Mouse (Mus musculus): ENCODE data around the gene Fndc3b. TPM values are rescaled to one million over a fixed set of nuclear protein-coding genes. Genes with fewer than 3 reads are reported as not detected.
A peak's percentile ranks its signal among the peaks of the same experiment; 100 is the strongest.

Gene Fndc3b
- polyA plus RNA-seq, 1 experiment from 2014 or later: 14.0 TPM

DNA sequence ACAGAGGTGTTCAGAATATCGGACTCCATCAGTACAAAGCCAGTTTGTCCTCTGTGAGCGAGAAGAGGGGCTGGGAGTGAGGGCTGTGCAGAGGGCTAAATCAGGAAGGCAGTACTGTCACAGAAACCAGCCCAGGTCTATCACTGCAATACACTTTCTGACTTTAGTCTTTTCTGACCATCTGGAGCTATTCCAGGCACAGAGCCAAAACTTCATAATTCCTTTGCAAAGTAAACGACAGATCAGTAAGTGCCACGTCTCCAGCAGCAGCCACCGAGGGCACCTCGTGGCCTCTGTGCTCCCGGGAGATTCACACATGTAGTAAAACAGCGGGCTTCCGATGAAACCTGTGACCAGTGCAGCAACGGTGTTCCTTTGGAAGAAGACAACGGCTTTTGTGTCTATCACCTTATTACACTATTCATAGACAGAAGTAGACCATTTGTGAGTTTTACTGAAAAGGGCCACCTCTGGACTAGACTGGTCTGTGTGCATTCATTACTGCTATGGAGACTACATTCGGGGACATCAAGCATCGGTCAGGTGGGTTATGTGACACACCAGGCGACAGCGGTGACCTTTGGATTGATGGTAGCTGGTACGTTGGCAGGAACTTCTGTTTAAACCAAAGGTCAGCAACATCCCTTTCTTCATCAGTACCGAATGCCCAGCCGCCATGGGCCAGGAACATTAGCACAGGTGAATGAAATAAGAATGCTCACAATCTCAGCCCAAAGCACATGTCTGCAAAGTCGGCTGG is 24.2 kb downstream of the Fndc3b start:
- Histone ChIP-seq H3K27me3 (replicated peaks; ENCODE audit: control insufficient read depth, insufficient read depth, low read length) (no peaks in the 10 kb centered on the region), H3K4me1 (ENCODE audit: control insufficient read depth, insufficient read depth, low read length) (peaks cover 40% of the 10 kb centered on the region), H3K36me3 (ENCODE audit: control insufficient read depth, insufficient read depth, low read length) (no peaks in the 10 kb centered on the region), H3K4me2 (ENCODE audit: low read depth, low read length) (no peak overlapping the region), H3K9me3 (ENCODE audit: control insufficient read depth, low read length) (no peaks in the 10 kb centered on the region), H3K27ac (ENCODE audit: low read length) (no peak overlapping the region), H3K9ac (ENCODE audit: low read depth, low read length) (no peak overlapping the region), H3K4me3 (ENCODE audit: low read length) (no peak overlapping the region)
- ATAC-seq: peak; percentile 26; the same call in 1 of the 2 replicates
- 60% methylated on average over 19 of the region's 19 CpGs for WGBS

DNA sequence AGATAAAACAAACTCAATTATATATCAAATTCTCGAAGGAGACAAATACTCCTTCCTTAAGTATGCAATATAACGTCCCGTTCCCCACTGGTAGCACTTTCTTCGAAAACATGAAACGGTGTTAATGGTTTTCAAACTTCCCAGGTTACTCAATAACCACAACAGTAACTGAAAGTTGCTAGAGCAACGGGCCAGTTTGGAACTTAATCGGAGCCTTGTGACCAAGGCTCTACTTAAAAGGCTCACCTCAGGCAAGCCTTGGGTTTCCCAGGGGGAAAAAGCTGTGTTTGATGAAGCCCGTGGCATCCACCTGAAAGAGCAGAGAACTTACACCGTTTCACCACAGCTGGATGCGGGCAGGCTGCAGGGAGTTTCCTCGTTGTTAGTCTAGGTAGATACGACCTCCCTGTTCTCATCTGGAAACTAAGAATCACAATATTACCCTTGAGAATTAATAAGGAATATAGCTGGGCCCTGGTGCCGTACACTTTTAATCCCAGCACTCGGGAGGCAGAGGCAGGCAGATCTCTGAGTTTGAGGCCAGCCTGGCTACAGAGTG is 25.4 kb downstream of the Fndc3b start:
- H3K9ac ChIP-seq (ENCODE audit: low read depth, low read length): no peak overlapping the region
- H3K4me2 ChIP-seq (ENCODE audit: low read depth, low read length): no peak overlapping the region
- H3K36me3 ChIP-seq (ENCODE audit: control insufficient read depth, insufficient read depth, low read length): no peaks in the 10 kb centered on the region
- no peaks in the 10 kb centered on the region for H3K9me3 ChIP-seq (ENCODE audit: control insufficient read depth, low read length)
- H3K4me1 ChIP-seq (ENCODE audit: control insufficient read depth, insufficient read depth, low read length): peaks cover 29% of the 10 kb centered on the region
- no peak overlapping the region for H3K27ac ChIP-seq (ENCODE audit: low read length)
- 76% methylated on average over 14 of the region's 14 CpGs for WGBS
- H3K27me3 ChIP-seq (replicated peaks; ENCODE audit: control insufficient read depth, insufficient read depth, low read length): no peaks in the 10 kb centered on the region
- ATAC-seq: no peak
- no peak overlapping the region for H3K4me3 ChIP-seq (ENCODE audit: low read length)

DNA sequence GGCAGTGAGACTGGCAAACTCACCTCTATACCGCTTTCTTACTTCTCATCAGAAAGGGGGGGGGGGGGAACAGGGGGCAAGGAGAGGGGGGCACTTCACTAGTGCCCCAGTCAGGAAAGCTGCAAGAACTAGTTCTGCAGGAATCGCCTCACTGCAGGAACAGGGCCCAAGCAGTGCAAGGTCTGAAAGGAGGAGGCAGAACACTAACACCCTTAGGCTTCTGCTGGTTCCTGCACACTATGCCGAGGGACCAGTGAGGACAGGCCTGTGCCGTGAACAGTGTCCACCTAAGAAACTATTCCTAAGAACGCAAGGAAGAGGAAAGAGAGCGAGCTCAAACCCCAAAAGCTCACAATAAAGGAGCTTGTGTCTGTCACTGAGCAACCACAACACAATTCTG is 26.0 kb downstream of the Fndc3b start:
- no peaks in the 10 kb centered on the region for H3K27me3 ChIP-seq (replicated peaks; ENCODE audit: control insufficient read depth, insufficient read depth, low read length)
- H3K9me3 ChIP-seq (ENCODE audit: control insufficient read depth, low read length): no peaks in the 10 kb centered on the region
- H3K4me1 ChIP-seq (ENCODE audit: control insufficient read depth, insufficient read depth, low read length): peaks cover 23% of the 10 kb centered on the region
- H3K4me2 ChIP-seq (ENCODE audit: low read depth, low read length): no peak overlapping the region
- H3K4me3 ChIP-seq (ENCODE audit: low read length): no peak overlapping the region
- no peak overlapping the region for H3K9ac ChIP-seq (ENCODE audit: low read depth, low read length)
- no peaks in the 10 kb centered on the region for H3K36me3 ChIP-seq (ENCODE audit: control insufficient read depth, insufficient read depth, low read length)
- H3K27ac ChIP-seq (ENCODE audit: low read length): no peak overlapping the region
- no peak for ATAC-seq
- WGBS: 76% methylated on average over 6 of the region's 6 CpGs

DNA sequence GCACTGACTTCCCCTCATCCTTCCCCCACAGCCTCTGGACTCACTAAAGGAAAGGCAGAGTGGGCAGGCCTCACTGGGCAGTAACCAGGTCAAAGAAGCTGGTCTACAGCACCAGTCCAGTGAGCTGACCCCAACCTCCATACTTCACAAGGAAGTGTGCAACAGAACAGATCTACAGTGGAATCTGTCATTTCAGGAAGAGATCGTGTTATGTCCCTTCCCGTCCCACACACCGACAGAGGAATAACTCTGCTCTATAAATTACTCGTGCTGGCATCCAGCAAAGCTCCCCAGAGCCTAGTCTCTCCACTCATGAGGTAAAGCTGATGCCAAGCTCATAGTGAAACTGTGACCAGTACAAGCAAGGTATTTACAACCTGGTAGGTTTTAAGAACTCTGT is 27.7 kb downstream of the Fndc3b start:
- H3K27me3 ChIP-seq (replicated peaks; ENCODE audit: control insufficient read depth, insufficient read depth, low read length): no peaks in the 10 kb centered on the region
- H3K27ac ChIP-seq (ENCODE audit: low read length): no peak overlapping the region
- peaks cover 11% of the 10 kb centered on the region for H3K4me1 ChIP-seq (ENCODE audit: control insufficient read depth, insufficient read depth, low read length)
- no peak overlapping the region for H3K4me2 ChIP-seq (ENCODE audit: low read depth, low read length)
- no peaks in the 10 kb centered on the region for H3K9me3 ChIP-seq (ENCODE audit: control insufficient read depth, low read length)
- ATAC-seq: no peak
- no peak overlapping the region for H3K9ac ChIP-seq (ENCODE audit: low read depth, low read length)
- WGBS: 51% methylated on average over 4 of the region's 4 CpGs
- H3K4me3 ChIP-seq (ENCODE audit: low read length): no peak overlapping the region
- H3K36me3 ChIP-seq (ENCODE audit: control insufficient read depth, insufficient read depth, low read length): no peaks in the 10 kb centered on the region

DNA sequence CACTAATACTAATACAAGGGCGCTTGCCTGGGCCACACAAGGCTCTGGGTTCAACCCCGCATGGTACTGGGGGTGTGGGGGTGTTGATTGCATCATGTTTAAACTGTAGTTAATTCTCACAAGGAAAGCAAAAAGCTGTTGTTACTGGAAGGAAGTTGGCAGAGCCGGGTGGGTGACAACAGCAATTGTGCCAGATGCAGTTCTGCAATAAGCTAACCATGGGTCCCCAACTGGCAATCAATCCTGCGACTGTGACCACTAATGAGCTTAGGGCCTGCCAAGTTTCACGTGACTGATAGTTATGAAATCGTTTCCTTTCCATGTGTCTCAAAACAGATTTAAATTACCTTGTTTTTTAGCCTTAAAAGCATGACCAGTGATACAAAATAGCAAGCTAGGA is 33.5 kb downstream of the Fndc3b start:
- H3K4me3 ChIP-seq (ENCODE audit: low read length): no peak overlapping the region
- no peak overlapping the region for H3K27ac ChIP-seq (ENCODE audit: low read length)
- no peaks in the 10 kb centered on the region for H3K9me3 ChIP-seq (ENCODE audit: control insufficient read depth, low read length)
- no peak overlapping the region for H3K4me2 ChIP-seq (ENCODE audit: low read depth, low read length)
- 70% methylated on average over 6 of the region's 6 CpGs for WGBS
- H3K4me1 ChIP-seq (ENCODE audit: control insufficient read depth, insufficient read depth, low read length): peaks cover 10% of the 10 kb centered on the region
- H3K36me3 ChIP-seq (ENCODE audit: control insufficient read depth, insufficient read depth, low read length): no peaks in the 10 kb centered on the region
- no peak for ATAC-seq
- H3K27me3 ChIP-seq (replicated peaks; ENCODE audit: control insufficient read depth, insufficient read depth, low read length): no peaks in the 10 kb centered on the region
- H3K9ac ChIP-seq (ENCODE audit: low read depth, low read length): no peak overlapping the region

DNA sequence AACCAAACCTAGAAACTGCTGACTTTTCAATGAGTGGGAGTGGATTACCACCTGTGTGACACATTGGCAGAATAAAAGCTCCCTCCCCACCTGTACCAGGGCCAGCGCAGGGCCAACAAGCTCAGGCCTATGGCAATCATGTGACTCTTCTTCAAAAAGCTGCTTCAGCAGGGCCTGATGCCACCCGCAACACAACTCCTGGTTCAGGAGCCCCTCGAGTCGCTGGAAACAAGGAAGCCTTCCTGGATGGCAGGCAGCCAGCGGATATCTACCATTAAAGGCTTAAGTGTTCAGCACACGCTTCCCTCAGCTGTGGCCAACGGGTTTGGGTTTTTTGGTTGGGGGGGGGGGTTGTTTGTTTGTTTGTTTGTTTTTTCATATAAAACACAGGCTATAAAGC is 37.4 kb downstream of the Fndc3b start:
- no peak overlapping the region for H3K27ac ChIP-seq (ENCODE audit: low read length)
- H3K9ac ChIP-seq (ENCODE audit: low read depth, low read length): no peak overlapping the region
- no peaks in the 10 kb centered on the region for H3K9me3 ChIP-seq (ENCODE audit: control insufficient read depth, low read length)
- H3K4me3 ChIP-seq (ENCODE audit: low read length): no peak overlapping the region
- no peaks in the 10 kb centered on the region for H3K36me3 ChIP-seq (ENCODE audit: control insufficient read depth, insufficient read depth, low read length)
- H3K4me2 ChIP-seq (ENCODE audit: low read depth, low read length): no peak overlapping the region
- 65% methylated on average over 7 of the region's 7 CpGs for WGBS
- H3K27me3 ChIP-seq (replicated peaks; ENCODE audit: control insufficient read depth, insufficient read depth, low read length): no peaks in the 10 kb centered on the region
- no peak for ATAC-seq
- peaks cover 16% of the 10 kb centered on the region for H3K4me1 ChIP-seq (ENCODE audit: control insufficient read depth, insufficient read depth, low read length)

DNA sequence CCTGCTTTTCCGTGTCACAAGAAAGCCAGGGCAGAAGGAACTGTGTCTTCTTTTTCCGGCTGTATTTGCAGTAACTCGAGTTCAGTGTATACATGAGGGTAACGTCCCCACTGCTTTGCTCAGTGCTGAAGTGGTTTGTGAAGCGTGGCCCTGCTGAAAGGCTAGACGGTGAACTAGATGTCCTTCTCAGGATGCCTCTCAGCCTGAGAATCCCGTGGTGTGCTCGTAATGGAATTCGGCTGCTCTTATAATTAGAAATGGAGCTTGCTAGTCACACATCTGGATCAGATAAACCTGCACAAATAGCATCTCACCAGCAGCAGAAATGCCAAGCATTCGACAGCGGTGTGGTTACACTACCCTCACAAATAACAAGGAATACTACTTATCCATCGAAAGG is 40.7 kb downstream of the Fndc3b start:
- ATAC-seq: no peak
- WGBS: 70% methylated on average over 12 of the region's 12 CpGs
- Histone ChIP-seq H3K27me3 (replicated peaks; ENCODE audit: control insufficient read depth, insufficient read depth, low read length) (no peaks in the 10 kb centered on the region), H3K27ac (ENCODE audit: low read length) (no peak overlapping the region), H3K9me3 (ENCODE audit: control insufficient read depth, low read length) (no peaks in the 10 kb centered on the region), H3K4me3 (ENCODE audit: low read length) (no peak overlapping the region), H3K9ac (ENCODE audit: low read depth, low read length) (no peak overlapping the region), H3K4me1 (ENCODE audit: control insufficient read depth, insufficient read depth, low read length) (peaks cover 20% of the 10 kb centered on the region), H3K36me3 (ENCODE audit: control insufficient read depth, insufficient read depth, low read length) (no peaks in the 10 kb centered on the region), H3K4me2 (ENCODE audit: low read depth, low read length) (no peak overlapping the region)

DNA sequence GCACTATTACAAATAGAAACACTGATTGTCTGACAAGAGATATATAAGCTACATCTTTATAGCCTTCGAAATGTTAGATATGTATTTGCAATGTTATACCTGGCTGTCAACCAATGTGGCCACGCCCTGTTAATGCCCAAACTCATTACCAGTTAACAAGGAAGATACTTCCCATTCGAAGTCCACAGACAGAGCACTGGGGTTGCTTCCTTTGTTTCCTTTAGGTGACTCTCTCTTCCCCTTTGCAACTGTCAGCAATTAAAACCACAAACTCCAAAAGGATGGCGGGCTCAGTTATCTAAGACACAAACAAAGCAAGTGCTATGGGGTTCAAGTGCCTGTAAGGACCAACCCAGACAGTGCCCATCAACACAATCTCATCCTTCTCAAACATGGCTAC is 43.8 kb downstream of the Fndc3b start:
- no peaks in the 10 kb centered on the region for H3K27me3 ChIP-seq (replicated peaks; ENCODE audit: control insufficient read depth, insufficient read depth, low read length)
- ATAC-seq: no peak
- H3K9me3 ChIP-seq (ENCODE audit: control insufficient read depth, low read length): no peaks in the 10 kb centered on the region
- no peak overlapping the region for H3K4me2 ChIP-seq (ENCODE audit: low read depth, low read length)
- no peaks in the 10 kb centered on the region for H3K36me3 ChIP-seq (ENCODE audit: control insufficient read depth, insufficient read depth, low read length)
- H3K27ac ChIP-seq (ENCODE audit: low read length): no peak overlapping the region
- no peak overlapping the region for H3K4me3 ChIP-seq (ENCODE audit: low read length)
- 77% methylated on average over 4 of the region's 4 CpGs for WGBS
- H3K4me1 ChIP-seq (ENCODE audit: control insufficient read depth, insufficient read depth, low read length): peaks cover 22% of the 10 kb centered on the region
- H3K9ac ChIP-seq (ENCODE audit: low read depth, low read length): no peak overlapping the region

DNA sequence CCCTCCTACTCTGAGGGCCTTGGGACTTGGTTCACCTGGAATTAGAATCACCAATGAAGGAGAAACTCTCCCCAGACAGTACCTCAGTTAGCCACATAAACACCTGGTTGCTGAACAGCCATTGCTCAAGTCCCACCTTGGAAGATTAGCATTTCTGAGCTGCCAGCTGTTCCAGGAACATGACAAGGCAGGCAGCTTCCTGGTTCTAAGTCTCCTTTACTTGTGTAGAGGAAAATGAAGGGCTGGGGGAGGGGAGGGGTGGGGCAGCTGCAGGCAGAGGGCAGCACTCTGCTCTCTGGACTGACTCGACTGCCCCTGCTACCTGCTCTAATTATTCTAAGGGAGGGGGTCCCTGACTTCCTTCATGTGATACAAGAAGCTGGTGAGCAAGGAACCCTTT is 45.8 kb downstream of the Fndc3b start:
- WGBS: 6% methylated on average over 1 of the region's 1 CpGs
- Histone ChIP-seq H3K27ac (ENCODE audit: low read length) (no peak overlapping the region), H3K4me3 (ENCODE audit: low read length) (no peak overlapping the region), H3K27me3 (replicated peaks; ENCODE audit: control insufficient read depth, insufficient read depth, low read length) (no peaks in the 10 kb centered on the region), H3K9me3 (ENCODE audit: control insufficient read depth, low read length) (no peaks in the 10 kb centered on the region), H3K4me1 (ENCODE audit: control insufficient read depth, insufficient read depth, low read length) (peaks cover 19% of the 10 kb centered on the region), H3K36me3 (ENCODE audit: control insufficient read depth, insufficient read depth, low read length) (no peaks in the 10 kb centered on the region), H3K9ac (ENCODE audit: low read depth, low read length) (no peak overlapping the region), H3K4me2 (ENCODE audit: low read depth, low read length) (no peak overlapping the region)
- peak; percentile 84 for ATAC-seq

All from intestine, embryonic 16.5 days (tissue).